Mouse (Mus musculus) small intestine, adult 2 months (tissue): ENCODE data around the gene Sdk2. TPM values are rescaled to one million over a fixed set of nuclear protein-coding genes. Genes with fewer than 3 reads are reported as not detected.

Experiments used
- H3K27ac ChIP-seq: fragments of 200-500 bp; 2 replicates; pipeline ENCODE4 v1.5.1; 2012; ENCODE audit warnings: low read depth, low read length, control low read depth, inconsistent platforms; ENCODE audit not compliant: insufficient read depth
- H3K27me3 ChIP-seq: fragments of 200-500 bp; 2 replicates; pipeline ENCODE4 v1.6.1; 2012; ENCODE audit warnings: mild to moderate bottlenecking, moderate library complexity, low read length, inconsistent platforms; ENCODE audit not compliant: control insufficient read depth, insufficient read depth
- H3K36me3 ChIP-seq: fragments of 200-500 bp; 2 replicates; pipeline ENCODE4 v1.6.1; 2012; ENCODE audit warnings: mild to moderate bottlenecking, low read length, control low read depth, inconsistent platforms; ENCODE audit not compliant: control insufficient read depth, insufficient read depth
- H3K4me1 ChIP-seq: fragments of 200-500 bp; 2 replicates; pipeline ENCODE4 v1.6.1; 2012; ENCODE audit warnings: low read length, inconsistent platforms, mixed read lengths; ENCODE audit not compliant: control insufficient read depth, insufficient read depth, insufficient read length
- H3K4me3 ChIP-seq: fragments of 200-500 bp; 2 replicates; pipeline ENCODE4 v1.5.1; 2012; ENCODE audit warnings: low read depth, mild to moderate bottlenecking, control low read depth, inconsistent platforms, low read length, moderate library complexity
- CTCF ChIP-seq: fragments of 200-500 bp; IDR thresholded peaks from 2 replicates; pipeline ENCODE4 v1.5.1; 2012; ENCODE audit warnings: low read depth, mild to moderate bottlenecking, control low read depth, inconsistent platforms, low read length, moderate library complexity, mixed read lengths; ENCODE audit not compliant: insufficient replicate concordance, insufficient read length; ENCODE audit errors: extremely low read depth
- POLR2A ChIP-seq: fragments of 200-500 bp; IDR thresholded peaks from 2 replicates; pipeline ENCODE4 v1.6.1; 2012; ENCODE audit warnings: low read depth, mild to moderate bottlenecking, control low read depth, inconsistent platforms, low read length, moderate library complexity
- WGBS: fragments of 180-500 bp; shearing (Covaris S2); methylation state at CpG from one replicate; pipeline ENCODE4 v1.1.7; 2018; 5-methylcytosine and 5-hydroxymethylcytosine counted together
- polyA plus RNA-seq: library from polyadenylated mRNA; depleted of rRNA; stranded (reverse); fragments of >200 nt; gene quantifications from 2 replicates; pipeline ENCODE4 v1.2.3, GENCODE M21; 2012

Gene Sdk2
- polyA plus RNA-seq, 1 experiment, result 0.81 TPM

DNA sequence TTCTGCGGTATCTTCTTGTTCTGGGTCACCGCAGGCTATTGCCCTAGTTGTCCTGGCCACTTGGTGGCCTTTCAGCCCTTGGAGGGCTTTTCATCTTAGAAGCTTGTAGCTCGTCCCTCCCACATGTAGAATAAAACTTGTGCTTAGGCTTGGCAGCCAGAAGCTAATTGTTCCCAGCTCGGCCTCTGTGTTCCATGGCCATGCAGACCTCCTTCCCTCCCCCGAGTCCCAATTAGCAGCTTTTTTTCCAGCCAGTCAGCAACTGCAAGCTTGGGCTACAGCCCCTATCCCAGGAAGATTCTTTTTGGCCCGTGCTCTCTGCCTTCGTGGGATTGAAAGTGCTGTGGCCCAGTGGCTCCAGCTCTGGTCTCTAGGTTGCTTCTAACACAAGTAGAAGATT is 217.5 kb downstream of the Sdk2 start:
- Histone ChIP-seq H3K4me1 (no peaks in the 10 kb centered on the region), H3K36me3 (no peaks in the 10 kb centered on the region), H3K27me3 (no peaks in the 10 kb centered on the region), H3K4me3 (no peak overlapping the region), H3K27ac (no peak overlapping the region)
- TF ChIP-seq POLR2A (no peak), CTCF (no peak)
- WGBS, result 78% methylated on average over 7 of the region's 7 CpGs

GRCm38 (mm10) chr11:113843920-113844319 is 222.9 kb downstream of the Sdk2 start:
- 72% methylated on average over 6 of the region's 6 CpGs for WGBS
- Histone ChIP-seq H3K4me3 (no peak overlapping the region), H3K27ac (no peak overlapping the region), H3K4me1 (no peaks in the 10 kb centered on the region), H3K27me3 (no peaks in the 10 kb centered on the region), H3K36me3 (no peaks in the 10 kb centered on the region)
- TF ChIP-seq CTCF (no peak), POLR2A (no peak)

DNA sequence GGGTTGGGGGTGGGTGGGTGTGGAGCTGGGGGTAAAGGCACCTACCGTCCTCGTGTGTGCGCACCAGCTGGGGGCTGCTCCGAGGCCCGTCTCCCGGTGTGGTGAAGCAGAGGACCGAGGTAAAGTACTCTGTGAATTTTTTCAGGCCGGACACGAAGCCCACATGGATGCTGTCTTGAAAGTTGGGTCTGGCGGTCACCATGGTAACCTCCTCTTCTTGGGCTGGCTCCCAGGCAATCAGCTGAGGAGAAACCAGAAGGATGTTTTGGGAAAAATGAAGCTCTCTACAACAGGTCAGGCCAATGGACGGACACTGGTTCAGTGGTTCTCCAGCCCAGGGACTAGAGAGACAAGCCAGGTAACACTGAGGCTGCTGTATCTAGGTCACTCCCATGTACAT is 224.0 kb downstream of the Sdk2 start:
- WGBS, result 92% methylated on average over 11 of the region's 11 CpGs
- Histone ChIP-seq H3K4me3 (no peak overlapping the region), H3K4me1 (no peaks in the 10 kb centered on the region), H3K27ac (no peak overlapping the region), H3K36me3 (no peaks in the 10 kb centered on the region), H3K27me3 (no peaks in the 10 kb centered on the region)
- no peak for TF ChIP-seq CTCF

- no peak overlapping the region for H3K4me3 ChIP-seq
- H3K27ac ChIP-seq, result no peak overlapping the region
- H3K27me3 ChIP-seq, result no peaks in the 10 kb centered on the region
- no peaks in the 10 kb centered on the region for H3K4me1 ChIP-seq
- TF ChIP-seq CTCF (no peak), POLR2A (no peak)
- H3K36me3 ChIP-seq, result no peaks in the 10 kb centered on the region
- 86% methylated on average over 6 of the region's 6 CpGs for WGBS
Observed at GRCm38 (mm10) chr11:113831608-113832007, 235.2 kb downstream of the Sdk2 start.

- TF ChIP-seq CTCF, result no peak
- TF ChIP-seq POLR2A, result no peak
- Histone ChIP-seq H3K4me3 (no peak overlapping the region), H3K27ac (no peak overlapping the region), H3K4me1 (no peaks in the 10 kb centered on the region), H3K27me3 (no peaks in the 10 kb centered on the region), H3K36me3 (no peaks in the 10 kb centered on the region)
- WGBS, result 48% methylated on average over 24 of the region's 24 CpGs
Observed at GRCm38 (mm10) chr11:113828081-113828554, 238.7 kb downstream of the Sdk2 start.

DNA sequence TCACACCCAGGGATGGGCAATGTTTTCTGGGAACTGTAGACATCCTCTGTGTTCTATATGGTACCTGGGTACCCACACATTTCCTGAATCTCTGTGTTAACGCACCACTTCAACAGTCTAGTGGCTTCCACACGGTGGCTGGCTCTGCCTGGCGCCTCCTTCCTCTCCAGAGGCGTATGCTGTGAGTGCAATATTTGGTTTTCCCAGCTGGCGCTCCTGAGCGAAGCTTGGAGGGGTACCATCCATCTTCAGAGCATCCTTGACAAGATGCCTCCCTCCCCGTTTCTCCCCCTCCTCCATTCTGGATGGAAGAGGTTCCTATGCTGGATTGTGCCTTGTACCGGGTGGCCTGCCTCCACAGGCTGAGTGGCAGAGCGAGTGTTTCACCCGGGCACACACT is 246.8 kb downstream of the Sdk2 start:
- WGBS, result 76% methylated on average over 10 of the region's 10 CpGs

GRCm38 (mm10) chr11:113819001-113819400 is 247.8 kb downstream of the Sdk2 start:
- TF ChIP-seq POLR2A (no peak), CTCF (no peak)
- Histone ChIP-seq H3K36me3 (no peaks in the 10 kb centered on the region), H3K4me1 (no peaks in the 10 kb centered on the region), H3K27me3 (no peaks in the 10 kb centered on the region), H3K4me3 (no peak overlapping the region), H3K27ac (no peak overlapping the region)
- WGBS, result 46% methylated on average over 1 of the region's 1 CpGs

More for the DNA sequence above, 246.8 kb downstream of the Sdk2 start:
- TF ChIP-seq POLR2A, result no peak
- no peak for TF ChIP-seq CTCF
- Histone ChIP-seq H3K27ac (no peak overlapping the region), H3K36me3 (no peaks in the 10 kb centered on the region), H3K4me1 (no peaks in the 10 kb centered on the region), H3K27me3 (no peaks in the 10 kb centered on the region), H3K4me3 (no peak overlapping the region)

DNA sequence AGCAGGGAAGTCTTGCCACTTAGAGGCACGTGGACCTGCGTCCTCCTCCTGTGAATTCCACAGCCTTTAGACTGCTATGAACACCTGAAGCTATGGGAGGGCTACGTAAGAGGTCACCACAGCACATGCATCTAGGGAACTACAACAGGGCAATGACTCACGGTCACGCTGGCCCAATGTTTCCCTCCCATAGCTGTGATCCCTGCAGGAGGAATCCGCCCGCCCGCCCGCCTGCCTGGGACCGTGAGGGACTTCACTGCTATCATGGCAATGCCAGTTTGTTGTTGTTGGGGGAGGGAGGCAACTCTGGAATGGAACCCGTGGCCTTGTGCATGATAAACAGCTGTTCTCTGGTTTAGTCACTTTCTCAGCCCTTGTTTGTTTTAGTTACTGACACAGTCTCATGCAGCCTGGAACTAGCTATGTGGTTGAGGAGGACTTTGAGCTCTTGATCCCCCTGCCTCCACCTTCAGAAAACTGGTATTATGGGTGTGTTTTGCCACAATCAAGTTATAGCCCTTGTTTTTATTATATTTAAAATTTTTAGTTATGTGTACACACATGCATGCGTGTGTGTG is 249.8 kb downstream of the Sdk2 start:
- Histone ChIP-seq H3K36me3 (no peaks in the 10 kb centered on the region), H3K4me3 (no peak overlapping the region), H3K27ac (no peak overlapping the region), H3K4me1 (no peaks in the 10 kb centered on the region), H3K27me3 (no peaks in the 10 kb centered on the region)
- TF ChIP-seq CTCF (no peak), POLR2A (no peak)
- 36% methylated on average over 12 of the region's 12 CpGs for WGBS
